Mouse (Mus musculus) monocyte, adult 2 months (primary cell): Measurements from ENCODE around the gene Tmem135.

Experiments
- DNase-seq, 2 experiments: peaks; one replicate each; pipeline ENCODE4 v3.0.0; 2022; ENCODE audit warnings: low spot score in 2 of 2, low read depth in 1 of 2

Gene Tmem135

GRCm38 (mm10) chr7:89404081-89404733 lies at the start of gene Tmem135, which contains the start of gene Fzd4:
Gene Tmem135, minus strand, starts transcription at chr7:89404222.
Gene Fzd4, plus strand, starts transcription at chr7:89404355.
- DNase-seq, result peak; percentile 28 to 60

GRCm38 (mm10) chr7:89450312-89450711 lies 46.3 kb upstream of the Tmem135 start:
- DNase-seq, result no peak

- DNase-seq, result peak in 1 of 2 experiments; percentile 37
Measured at GRCm38 (mm10) chr7:89445137-89445536, 41.1 kb upstream of the Tmem135 start.

GRCm38 (mm10) chr7:89442242-89442641 lies 38.2 kb upstream of the Tmem135 start:
- DNase-seq, result no peak

GRCm38 (mm10) chr7:89441291-89441690 lies 37.3 kb upstream of the Tmem135 start:
- no peak for DNase-seq

DNA sequence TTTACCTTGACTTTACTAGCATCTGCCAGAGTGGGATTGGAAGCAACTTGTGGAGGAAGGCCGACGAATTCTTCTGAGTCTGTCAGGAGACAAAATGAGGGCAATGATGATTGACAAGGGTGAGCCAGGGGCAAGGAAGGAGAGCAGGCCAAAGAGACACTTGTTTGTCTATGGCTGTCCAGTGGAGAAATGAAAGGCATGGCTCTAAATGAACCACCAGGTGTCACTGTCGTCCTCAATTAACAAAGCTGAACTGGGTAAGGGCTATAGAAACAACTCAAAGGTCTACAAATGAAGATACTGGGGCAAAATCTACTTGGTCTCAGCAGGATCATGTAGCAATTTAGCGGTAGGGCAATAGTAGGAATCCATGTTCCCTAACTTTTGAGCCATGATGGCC lies 33.6 kb upstream of the Tmem135 start:
- DNase-seq, result no peak

DNA sequence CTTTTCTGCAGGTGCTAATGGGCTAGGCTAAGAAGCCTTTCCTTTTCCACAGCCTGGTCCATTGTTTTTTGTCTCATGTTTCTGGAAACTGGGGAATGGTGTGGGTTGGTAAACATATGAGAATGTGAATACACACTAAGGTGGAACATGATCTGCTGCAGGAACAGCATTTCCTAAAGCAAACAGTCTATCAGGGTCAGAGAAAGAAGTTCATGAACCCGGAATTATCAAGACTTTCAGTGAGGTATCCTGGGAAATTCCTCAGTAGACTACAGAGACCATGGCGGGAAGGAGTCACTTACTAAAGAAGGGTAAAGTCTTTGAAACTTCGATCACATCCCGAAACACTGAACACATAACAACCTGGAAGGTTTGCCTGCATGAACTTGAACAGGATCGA lies 32.4 kb upstream of the Tmem135 start:
- no peak for DNase-seq

- DNase-seq, result no peak
Measured at GRCm38 (mm10) chr7:89433893-89434616, 30.0 kb upstream of the Tmem135 start.

- DNase-seq, result no peak
Measured at GRCm38 (mm10) chr7:89433193-89433892, 29.3 kb upstream of the Tmem135 start.

- DNase-seq, result no peak
Measured at GRCm38 (mm10) chr7:89431185-89431584, 27.2 kb upstream of the Tmem135 start.

- no peak for DNase-seq
Measured at GRCm38 (mm10) chr7:89429326-89429725, 25.3 kb upstream of the Tmem135 start.

DNA sequence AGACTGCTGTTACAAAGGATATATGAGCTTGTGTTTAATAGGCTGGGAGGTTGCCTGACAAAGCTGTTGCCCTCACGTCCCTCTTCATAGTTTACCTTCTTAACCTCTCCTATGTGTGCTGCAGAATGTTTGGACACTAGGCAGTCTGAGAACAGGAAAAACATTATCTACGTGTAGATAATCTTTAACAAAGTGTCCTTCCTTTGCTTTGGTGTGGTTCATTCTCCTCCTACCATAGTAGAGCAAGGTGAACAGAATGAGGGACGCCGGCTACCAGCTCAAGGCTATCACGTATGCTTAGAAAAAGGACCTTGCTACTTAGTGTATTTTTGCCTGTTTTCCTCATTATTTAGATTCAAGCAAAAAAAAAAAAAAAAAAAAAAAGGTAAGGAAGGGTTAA lies 24.8 kb upstream of the Tmem135 start:
- DNase-seq, result no peak

DNA sequence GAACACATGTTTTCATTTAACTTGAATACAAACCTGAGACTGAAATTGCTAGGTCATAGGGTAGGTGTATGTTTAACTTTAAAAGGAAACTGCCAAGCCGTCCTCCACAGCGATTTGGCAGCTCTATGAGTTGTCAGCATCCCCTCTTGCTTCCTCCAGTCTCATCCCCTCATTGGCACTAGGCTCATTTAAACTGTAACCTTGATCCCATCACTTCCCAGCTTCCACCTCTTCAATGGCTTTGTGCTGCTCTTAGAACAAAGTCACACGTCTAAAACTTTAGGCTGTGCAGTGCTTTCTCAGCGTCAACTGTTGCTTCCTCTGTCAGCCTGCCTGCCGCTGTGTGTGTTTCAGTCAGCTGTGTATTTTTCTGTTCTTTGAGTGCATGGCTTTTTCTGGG lies 23.1 kb upstream of the Tmem135 start:
- DNase-seq, result no peak

GRCm38 (mm10) chr7:89425803-89426725 lies 22.0 kb upstream of the Tmem135 start:
- no peak for DNase-seq

DNA sequence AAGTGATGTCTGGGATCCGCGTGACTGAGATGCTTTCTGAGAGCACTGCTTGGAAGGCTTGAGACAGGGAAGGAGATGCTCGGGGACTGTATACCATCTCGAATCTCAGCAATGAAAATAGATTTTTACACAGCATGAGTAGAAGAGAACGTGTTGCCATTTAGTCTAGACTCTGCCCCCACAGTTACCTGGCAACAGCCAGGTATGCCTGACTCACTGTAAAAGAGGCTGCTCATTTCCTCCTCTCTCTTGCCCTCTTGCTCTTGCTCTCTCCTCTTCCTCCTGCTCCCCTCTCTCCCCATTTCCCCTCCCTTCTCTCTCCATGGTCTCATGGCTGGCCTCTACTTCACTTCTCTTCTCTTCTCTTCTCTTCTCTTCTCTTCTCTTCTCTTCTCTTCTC lies 20.6 kb upstream of the Tmem135 start:
- no peak for DNase-seq

GRCm38 (mm10) chr7:89423688-89424255 lies 19.8 kb upstream of the Tmem135 start:
- no peak for DNase-seq

DNA sequence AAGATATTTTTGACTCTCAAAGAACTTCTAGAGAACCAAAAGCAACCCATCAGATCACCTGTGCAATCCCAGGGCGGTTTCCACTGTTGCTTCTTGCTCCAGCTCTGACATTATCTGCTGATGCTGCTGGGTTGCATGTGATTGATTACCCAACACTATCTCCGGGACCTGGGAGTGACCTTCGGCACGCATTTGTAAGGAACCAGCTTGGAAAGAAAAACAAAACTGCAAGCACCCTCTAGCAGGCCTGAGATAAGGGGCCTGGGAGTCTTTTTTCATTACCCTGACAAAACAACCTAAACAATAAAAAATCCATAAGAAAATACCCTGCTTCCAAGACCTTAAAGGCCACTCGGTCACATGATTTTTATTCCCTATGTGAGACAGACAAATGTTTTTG lies 19.2 kb upstream of the Tmem135 start:
- DNase-seq, result no peak

DNA sequence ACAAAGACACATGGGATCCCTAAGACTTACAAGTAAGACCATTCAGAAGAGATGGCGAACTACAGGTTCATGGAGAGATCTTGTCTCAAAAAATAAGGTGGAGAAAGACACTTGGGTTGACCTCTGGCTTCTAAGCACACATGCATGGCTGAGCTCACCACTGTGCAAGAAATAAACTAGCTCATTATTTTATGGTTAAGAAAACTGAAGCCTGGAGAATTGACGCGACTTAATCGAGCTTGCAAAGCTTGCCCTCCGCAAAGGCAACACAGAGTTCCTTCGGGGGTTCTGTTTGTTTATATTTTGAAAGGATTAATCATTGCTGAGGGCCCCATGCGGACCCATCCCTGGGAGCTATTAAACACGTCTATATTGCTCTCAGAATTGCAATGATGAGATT lies 18.6 kb upstream of the Tmem135 start:
- no peak for DNase-seq

DNA sequence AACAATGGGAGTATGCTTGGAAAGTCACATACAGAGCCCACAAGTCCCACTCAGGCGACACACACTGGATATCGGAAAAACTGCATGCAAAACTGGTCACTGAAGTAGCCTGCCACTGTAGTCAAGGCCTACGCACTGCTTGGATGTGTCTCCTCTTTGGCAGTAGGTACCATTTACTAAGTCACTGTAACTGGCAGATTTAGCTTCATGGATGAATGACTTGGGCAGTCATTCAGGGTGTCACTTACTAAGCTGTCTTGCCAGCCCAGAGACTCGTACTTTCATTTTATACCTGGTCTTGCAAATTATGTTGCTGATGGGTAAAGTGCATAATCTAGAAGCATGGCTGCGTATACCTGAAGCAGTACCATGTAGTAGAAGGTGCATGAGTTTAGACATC lies 17.3 kb upstream of the Tmem135 start:
- DNase-seq, result no peak

DNA sequence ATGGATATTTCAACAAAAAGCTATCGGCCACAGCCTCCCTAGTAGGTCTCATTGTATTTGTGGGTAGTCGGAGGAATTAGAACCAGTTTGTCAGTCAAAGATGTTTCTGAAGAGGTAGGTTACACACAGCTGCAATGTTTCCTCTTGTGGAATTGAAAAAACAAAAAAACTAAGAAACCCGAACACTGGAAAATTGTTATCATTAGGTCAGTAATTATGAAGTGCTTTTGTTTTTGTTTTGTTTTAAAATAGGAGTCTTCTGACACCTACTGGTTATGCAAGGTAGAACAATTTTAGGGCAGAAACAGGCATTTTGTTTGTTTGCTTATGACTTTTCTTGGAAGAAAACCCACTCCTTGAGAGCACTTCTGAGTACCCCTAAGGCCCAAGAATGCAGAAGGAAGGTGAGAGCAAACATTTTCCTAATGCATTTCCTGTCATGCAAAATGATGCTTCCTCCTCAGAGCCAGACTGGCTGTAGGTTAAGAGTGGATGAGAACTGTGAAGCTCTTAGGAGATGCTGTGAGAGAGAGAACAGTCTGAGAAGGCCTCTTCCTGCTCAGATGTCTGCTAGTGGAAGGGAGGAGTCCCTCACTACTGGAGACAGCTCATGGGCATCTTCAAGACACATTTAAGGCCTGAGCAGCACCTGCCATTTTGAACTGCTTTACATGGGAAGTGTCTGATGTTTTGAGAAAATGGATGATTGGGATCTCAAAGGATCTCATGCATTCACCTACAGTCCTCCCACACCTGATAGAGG lies 15.1 kb upstream of the Tmem135 start:
- DNase-seq, result no peak
